Mouse (Mus musculus) ES-Bruce4 (cell line): ENCODE results near the gene Cdc42ep2.

Experiments used
- CTCF ChIP-seq: IDR thresholded peaks from one replicate; pipeline ENCODE4 v1.8.1; 2011; ENCODE audit warnings: low read depth, low read length
- POLR2A ChIP-seq: IDR thresholded peaks from one replicate; pipeline ENCODE4 v1.8.1; 2011; ENCODE audit warnings: low read length; ENCODE audit not compliant: insufficient read depth

- TF ChIP-seq CTCF: no peak
- TF ChIP-seq POLR2A: no peak
Measured at GRCm38 (mm10) chr19:5935691-5936090, 11.1 kb upstream of the Cdc42ep2 start.
